Mouse (Mus musculus) right cerebral cortex, postnatal 14 days (tissue): ENCODE results near the gene Agpat4.
"Not testable (repeated sequence)": the region's sequence is repeated elsewhere in the genome, so short reads cannot be mapped to it uniquely, and the experiment has no call there.

Experiments
- DNase-seq: peaks from one replicate; pipeline ENCODE4 v3.0.0; 2022

Agpat4 gene

GRCm38 (mm10) chr17:12201086-12201485 is 82.6 kb downstream of the Agpat4 start:
- DNase-seq, result no peak

- DNase-seq, result no peak
These were observed 85.0 kb downstream of the Agpat4 start for GRCm38 (mm10) chr17:12203414-12203897.

DNA sequence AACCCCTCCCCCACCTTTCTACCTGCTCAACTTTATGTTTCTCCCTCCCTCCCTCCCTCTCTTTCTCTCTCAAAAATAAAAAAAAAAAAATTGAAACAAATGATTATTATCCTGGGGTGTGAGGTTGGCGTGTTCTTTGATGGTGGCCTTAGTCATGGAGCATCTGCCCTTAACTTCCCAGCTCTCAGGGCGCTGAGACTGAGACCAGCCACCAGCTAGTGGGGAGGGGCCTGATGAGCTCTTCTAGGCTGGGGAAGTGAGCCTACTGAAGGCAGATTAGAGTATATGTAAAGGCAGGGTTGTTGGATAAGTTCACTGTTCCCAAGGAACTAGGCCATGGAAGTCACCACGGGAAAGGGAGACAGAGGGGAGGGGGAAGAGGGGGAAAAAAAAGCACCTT is 85.7 kb downstream of the Agpat4 start:
- DNase-seq, result no peak

DNA sequence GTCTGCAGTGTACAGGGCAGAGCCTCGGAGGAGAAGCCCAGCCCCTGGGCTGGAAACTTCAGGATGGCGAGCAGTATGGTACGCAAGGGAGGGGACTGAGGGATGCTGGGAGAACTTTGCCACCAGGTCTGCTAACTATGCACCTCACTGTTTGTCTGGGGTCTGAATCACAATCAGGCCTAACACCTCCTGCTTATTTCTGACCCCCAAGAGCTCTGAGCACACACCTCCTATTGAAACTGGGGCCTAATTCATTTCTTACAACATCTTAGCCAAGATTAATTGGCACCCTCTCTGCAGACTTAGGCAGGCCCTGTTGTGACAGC is 86.1 kb downstream of the Agpat4 start:
- DNase-seq, result no peak

DNA sequence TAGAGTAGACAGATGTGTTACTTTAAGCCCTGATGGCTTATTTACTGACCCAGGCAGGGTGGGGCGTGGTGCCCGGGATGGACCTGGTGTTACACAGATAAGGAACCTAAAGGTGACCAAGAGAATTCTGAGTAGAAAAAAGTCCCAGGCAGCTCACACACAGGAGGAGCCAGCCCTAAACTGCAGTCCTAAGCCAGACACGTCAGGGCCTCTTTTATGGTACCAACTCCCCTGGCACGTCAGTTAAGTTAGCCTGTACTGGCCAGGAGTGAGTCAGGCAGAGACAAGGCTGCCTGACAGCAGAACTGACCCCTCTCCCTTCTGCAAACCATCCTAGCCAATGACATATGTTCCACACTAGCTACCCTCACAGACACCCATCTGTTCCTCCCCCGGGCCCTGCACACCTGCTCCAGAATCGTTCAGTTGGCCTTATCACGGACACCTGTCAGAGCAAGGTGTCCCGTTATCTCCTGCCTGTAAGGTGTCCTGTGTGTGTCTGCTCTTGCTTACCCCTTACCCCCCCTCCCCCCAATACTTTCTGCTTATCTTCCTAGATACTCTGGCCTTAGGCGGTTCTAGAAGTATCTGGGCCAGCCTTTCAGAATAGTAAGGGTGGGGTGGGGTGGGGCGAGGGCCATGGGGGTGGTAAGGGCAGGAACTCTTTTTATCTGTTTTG is 86.7 kb downstream of the Agpat4 start:
- no peak for DNase-seq

GRCm38 (mm10) chr17:12205694-12206075 is 87.2 kb downstream of the Agpat4 start:
- DNase-seq, result no peak

GRCm38 (mm10) chr17:12206248-12206647 is 87.7 kb downstream of the Agpat4 start:
- DNase-seq, result no peak

DNA sequence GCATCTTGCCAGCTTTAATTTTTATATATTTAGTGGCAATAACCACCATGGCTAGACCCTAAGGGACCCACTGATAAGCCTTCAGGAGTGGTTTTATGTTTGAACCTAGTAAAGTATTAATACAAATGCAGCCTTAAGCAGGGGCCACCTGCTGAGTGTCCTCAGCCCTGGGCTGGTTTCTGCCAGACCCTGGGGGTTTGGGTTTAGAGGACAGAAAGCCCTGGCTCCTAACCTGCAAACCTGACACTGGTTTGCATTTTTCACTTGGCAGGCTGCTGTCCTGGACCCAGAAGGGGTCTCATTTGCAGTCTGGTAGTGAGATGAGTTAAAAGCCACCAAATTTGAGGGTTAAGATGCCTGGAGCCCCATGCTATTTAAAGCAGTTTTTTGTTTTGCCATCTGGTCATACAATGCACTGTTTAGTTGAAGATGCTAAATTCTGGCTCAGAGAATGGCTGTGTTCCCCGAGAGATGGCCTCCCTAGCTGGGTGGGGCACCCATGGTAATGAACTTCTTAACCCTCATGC is 88.6 kb downstream of the Agpat4 start:
- DNase-seq, result no peak

GRCm38 (mm10) chr17:12209481-12209880 is 91.0 kb downstream of the Agpat4 start:
- DNase-seq, result no peak

DNA sequence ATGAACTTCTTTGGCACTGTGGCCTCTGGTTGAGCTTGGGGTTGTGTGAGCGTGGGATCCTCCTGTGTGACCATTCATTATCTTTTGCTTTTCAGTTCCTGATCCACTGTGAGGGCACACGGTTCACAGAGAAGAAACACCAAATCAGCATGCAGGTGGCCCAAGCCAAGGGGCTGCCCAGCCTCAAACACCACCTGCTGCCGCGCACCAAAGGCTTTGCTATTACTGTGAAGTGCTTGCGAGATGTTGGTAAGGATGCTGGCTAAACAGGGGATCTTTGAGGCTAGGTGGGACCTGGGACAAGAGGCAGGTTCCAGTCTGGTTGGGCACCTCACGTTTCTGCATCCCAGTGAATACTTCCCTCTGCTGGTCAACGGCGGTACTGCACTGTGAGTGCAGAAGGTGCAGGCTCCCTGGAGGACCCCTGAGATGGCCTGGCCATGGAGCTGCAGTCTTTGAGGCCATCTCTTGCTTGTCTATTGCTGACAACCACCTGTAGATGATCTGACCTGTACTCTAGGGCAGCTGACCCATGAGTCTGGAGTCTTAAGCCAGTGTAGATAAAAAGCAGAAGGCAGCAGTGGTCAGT is 92.1 kb downstream of the Agpat4 start:
- peak; percentile 90 for DNase-seq

GRCm38 (mm10) chr17:12211890-12212289 is 93.4 kb downstream of the Agpat4 start:
- DNase-seq, result no peak

GRCm38 (mm10) chr17:12212341-12212740 is 93.8 kb downstream of the Agpat4 start:
- DNase-seq, result no peak

DNA sequence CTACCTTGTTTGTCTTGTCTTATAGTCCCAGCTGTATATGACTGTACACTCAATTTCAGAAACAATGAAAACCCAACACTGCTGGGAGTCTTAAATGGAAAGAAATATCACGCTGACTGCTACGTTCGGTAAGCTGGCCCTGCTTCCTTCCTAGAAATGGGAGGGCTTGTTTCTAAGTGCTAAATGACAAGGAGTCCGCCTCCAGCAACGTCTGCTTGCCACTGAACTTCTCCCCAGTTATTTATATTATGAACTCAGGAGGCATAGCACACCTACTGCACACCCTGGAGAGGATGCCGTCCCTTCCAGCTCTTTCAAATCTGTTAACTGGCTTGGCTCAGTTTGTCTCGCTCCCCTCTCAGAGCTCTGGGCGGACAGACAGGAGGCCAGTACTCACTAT is 94.9 kb downstream of the Agpat4 start:
- DNase-seq, result no peak

DNA sequence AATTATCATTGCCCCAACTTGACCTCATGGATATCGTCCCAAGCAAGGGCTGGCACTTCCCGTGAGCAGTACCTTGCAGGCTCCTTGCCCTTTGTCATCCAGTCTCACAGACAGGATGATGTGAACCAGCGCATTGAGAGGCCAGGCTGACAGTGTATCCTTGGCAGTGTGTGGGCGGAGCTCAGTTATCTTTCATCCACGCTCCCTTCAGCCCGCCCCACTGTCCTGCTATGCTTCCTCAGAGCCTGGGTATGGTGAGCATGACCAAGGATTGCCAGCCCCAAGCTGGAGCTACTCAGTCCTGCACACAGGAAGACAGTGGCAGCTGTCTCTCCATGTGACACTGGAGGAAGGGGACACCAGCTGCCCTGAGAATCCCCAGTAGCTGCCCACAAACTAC is 97.7 kb downstream of the Agpat4 start:
- no peak for DNase-seq

DNA sequence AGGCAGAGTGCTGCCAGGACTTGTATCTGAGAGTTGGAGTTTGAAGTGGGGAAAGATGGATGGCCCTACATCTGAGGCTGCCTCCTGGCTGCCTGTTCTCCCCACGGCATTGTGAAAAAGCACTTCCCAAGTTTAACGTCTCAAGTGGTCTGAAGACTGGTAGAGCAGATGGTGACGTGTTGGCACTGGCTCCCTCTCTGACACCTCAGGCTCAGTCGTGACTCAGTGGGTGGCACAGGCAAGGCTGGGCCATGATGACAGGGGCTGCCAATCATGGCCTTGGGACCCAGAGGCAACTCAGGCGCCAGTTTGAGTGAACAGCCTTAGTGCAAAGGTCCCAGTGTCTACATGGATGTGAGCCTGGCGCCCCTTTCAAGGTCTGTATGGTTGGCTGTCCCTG is 103.4 kb downstream of the Agpat4 start:
- DNase-seq, result peak; percentile 44

DNA sequence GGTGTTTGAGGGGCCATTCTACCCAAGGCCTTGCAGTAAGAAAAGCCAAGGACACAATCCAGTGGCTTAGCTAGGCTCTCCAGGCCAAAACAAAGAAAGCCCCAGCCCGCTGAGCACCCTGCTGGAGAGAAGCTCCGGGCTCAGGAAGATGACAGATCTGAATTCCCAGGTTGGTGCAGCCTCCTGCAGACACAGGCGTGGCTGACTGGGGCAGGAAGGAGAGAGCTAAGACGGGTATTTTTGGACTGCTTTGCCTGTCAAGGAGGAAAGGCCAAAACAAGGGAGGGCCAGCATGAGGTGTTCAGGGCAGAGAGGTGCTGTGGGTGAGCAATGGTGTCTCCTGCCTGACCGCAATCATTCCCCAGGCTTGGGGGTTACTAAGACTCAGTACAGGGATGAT is 105.2 kb downstream of the Agpat4 start:
- DNase-seq, result no peak

GRCm38 (mm10) chr17:12224145-12224544 is 105.6 kb downstream of the Agpat4 start:
- no peak for DNase-seq

- not testable (repeated sequence) for DNase-seq
These were observed 106.0 kb downstream of the Agpat4 start for GRCm38 (mm10) chr17:12224551-12224950.

- no peak for DNase-seq
These were observed 106.7 kb downstream of the Agpat4 start for GRCm38 (mm10) chr17:12225227-12225626.

- DNase-seq, result no peak
These were observed 108.0 kb downstream of the Agpat4 start for GRCm38 (mm10) chr17:12226551-12226950.

DNA sequence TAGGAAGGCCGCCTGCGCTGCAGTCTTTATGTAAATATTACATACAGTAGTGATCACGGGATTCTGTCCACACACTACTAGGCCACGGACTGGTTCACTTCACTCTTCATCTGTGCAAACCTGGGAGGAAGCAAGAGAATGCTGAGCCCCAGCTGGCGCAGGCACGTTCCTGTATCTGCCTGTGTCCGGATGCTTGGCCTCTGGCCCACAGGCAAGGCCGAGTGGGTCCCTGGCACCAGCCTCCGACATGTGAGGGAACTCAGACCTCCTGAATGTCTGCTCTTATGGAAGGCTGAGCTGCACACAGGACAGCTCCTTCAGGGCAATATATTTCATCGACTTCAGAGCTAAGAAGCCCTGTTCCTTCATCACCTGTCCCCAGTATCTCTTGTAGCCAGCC is 109.5 kb downstream of the Agpat4 start:
- no peak for DNase-seq

DNA sequence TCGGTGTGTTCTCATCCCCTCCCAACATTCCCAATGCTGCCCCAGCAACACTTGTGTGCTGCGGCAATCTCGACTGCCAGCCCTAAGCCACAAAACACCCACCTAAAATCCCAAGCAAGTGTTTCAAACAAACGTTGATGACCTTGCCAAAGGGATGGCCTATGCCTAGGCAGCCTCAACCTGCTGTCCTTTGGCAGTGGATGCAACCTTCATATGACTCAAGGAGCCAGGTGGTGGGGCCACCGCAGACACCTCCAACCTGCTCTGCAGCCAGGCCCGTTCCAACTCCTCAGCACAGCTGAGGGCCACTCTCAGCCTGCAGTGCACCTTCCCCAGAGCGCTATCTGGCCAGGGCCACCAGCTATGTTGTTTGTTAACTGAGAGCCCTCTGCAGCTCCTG is 110.0 kb downstream of the Agpat4 start:
- no peak for DNase-seq

GRCm38 (mm10) chr17:12229756-12230155 is 111.3 kb downstream of the Agpat4 start:
- no peak for DNase-seq

- DNase-seq, result peak; percentile 47
These were observed 111.7 kb downstream of the Agpat4 start for GRCm38 (mm10) chr17:12230167-12230566.

- DNase-seq, result no peak
These were observed 112.6 kb downstream of the Agpat4 start for GRCm38 (mm10) chr17:12231087-12231486.
